In the genomic region with DNA sequence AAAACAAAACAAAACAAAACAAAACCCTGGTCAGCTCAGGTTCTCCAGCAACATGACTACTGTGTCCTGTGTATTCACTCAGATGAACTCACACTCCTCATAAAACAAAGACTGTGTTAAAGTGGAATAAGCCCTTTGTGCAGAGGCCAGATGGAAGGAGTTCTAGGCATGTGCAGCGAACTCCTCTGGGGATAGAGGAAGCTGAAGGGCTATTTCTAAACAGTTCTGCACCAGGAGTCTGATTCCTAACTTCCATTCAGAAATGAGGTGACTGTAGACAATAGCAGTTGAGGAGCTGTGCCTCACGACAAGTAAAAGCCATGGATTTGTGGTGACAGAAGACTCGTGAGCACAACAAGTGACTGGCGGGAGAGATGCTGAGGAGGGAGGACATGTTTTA, we compare ENCODE assay signal across 22 mouse cellular contexts. TPM values are rescaled to one million over a fixed set of nuclear protein-coding genes. Genes with fewer than 3 reads are reported as not detected.
DNase-seq lines count a peak whose midpoint lies in the region; ATAC-seq and TF ChIP-seq lines count a peak whose summit lies in the region.
"Had no signal": no experiment of that assay in that cellular context is flagged by ENCODE, and none has a peak within 500 bp of the region (broad histone marks: within the 10 kb centered on the region; RNA-seq: fewer than 3 reads in every experiment).

No protein-coding gene starts in this region.

- peak overlapping the region; percentile 40; the same call in 1 of the 2 replicates for H3K4me3 ChIP-seq in bone marrow macrophage, adult 2 months (ENCODE audit: insufficient read depth, low read length)
- peak overlapping the region; percentile 11; the same call in 1 of the 2 replicates for H3K4me3 ChIP-seq in hindbrain, embryonic 15.5 days
- H3K4me3 ChIP-seq in midbrain, embryonic 15.5 days: peak overlapping the region; percentile 24
- H3K4me3 ChIP-seq: embryonic facial prominence, embryonic 13.5 days; heart, embryonic 12.5 days; liver, embryonic 13.5 days had no signal

- ATAC-seq in hindbrain, embryonic 15.5 days (ENCODE audit: low FRiP score, low read depth): no peak
- no peak for ATAC-seq in midbrain, embryonic 15.5 days (replicated peaks)
- ATAC-seq in monocyte, adult 5-6 weeks (replicated peaks; ENCODE audit: insufficient number of reproducible peaks, low FRiP score, low TSS enrichment, poor library complexity, severe bottlenecking): no peak
- ATAC-seq: forebrain, embryonic 14.5 days; lung, postnatal 0 days had no signal

- TF ChIP-seq CTCF in bone marrow macrophage, adult 2 months (IDR thresholded peaks at IDR 0.05; ENCODE audit: low read depth, low read length): no peak

- 22% methylated on average over 4 of the region's 4 CpGs for WGBS in hindbrain, embryonic 15.5 days
- 17% methylated on average over 4 of the region's 4 CpGs for WGBS in midbrain, embryonic 15.5 days

- H3K9ac ChIP-seq in hindbrain, embryonic 15.5 days: 0 out of 2 replicates have a peak overlapping the region, but pooled peaks have one; percentile 10
- H3K9ac ChIP-seq in midbrain, embryonic 15.5 days: peak overlapping the region; percentile 30; the same call in 1 of the 2 replicates
- H3K9ac ChIP-seq: embryonic facial prominence, embryonic 13.5 days; heart, embryonic 12.5 days; liver, embryonic 13.5 days had no signal

- H3K9me3 ChIP-seq in hindbrain, embryonic 15.5 days: no peaks in the 10 kb centered on the region
- no peaks in the 10 kb centered on the region for H3K9me3 ChIP-seq in midbrain, embryonic 15.5 days
- H3K9me3 ChIP-seq: embryonic facial prominence, embryonic 13.5 days; heart, embryonic 12.5 days; liver, embryonic 13.5 days had no signal

- peak; percentile 50 for DNase-seq in embryo, embryonic 10.5 days (ENCODE audit: low spot score)
- DNase-seq in embryo, embryonic 11 days: no peak
- no peak for DNase-seq in gastrocnemius, postnatal 25 days
- DNase-seq in left cerebral cortex, adult 18-20 months (ENCODE audit: low spot score in 2 of 2): no peak
- DNase-seq: adrenal gland, postnatal 25 days; cerebellum, postnatal 14 days; gastrocnemius, postnatal 36 days; heart, postnatal 4 days; kidney, adult 11 months; kidney, postnatal 14 days; liver, embryonic 13.5 days; right cerebral cortex, postnatal 25 days; thymus, postnatal 4 days had no signal

- H3K36me3 ChIP-seq in hindbrain, embryonic 15.5 days: no peaks in the 10 kb centered on the region
- H3K36me3 ChIP-seq in midbrain, embryonic 15.5 days (replicated peaks): no peaks in the 10 kb centered on the region
- H3K36me3 ChIP-seq: embryonic facial prominence, embryonic 13.5 days; liver, embryonic 13.5 days had no signal

- H3K27me3 ChIP-seq in hindbrain, embryonic 15.5 days: no peaks in the 10 kb centered on the region
- no peaks in the 10 kb centered on the region for H3K27me3 ChIP-seq in midbrain, embryonic 15.5 days (replicated peaks)
- H3K27me3 ChIP-seq: CH12.LX; embryonic facial prominence, embryonic 13.5 days; heart, embryonic 12.5 days; liver, embryonic 13.5 days had no signal

- peak overlapping the region; percentile 63 for H3K4me2 ChIP-seq in hindbrain, embryonic 15.5 days
- peak overlapping the region; percentile 67 for H3K4me2 ChIP-seq in midbrain, embryonic 15.5 days
- H3K4me2 ChIP-seq: embryonic facial prominence, embryonic 13.5 days; heart, embryonic 12.5 days; liver, embryonic 13.5 days had no signal

- peaks cover 19% of the 10 kb centered on the region for H3K4me1 ChIP-seq in bone marrow macrophage, adult 2 months (ENCODE audit: control insufficient read depth, insufficient read depth, low read length)
- H3K4me1 ChIP-seq in hindbrain, embryonic 15.5 days (replicated peaks): peaks cover 39% of the 10 kb centered on the region
- peaks cover 37% of the 10 kb centered on the region for H3K4me1 ChIP-seq in midbrain, embryonic 15.5 days

- peak overlapping the region; percentile 100 for H3K27ac ChIP-seq in bone marrow macrophage, adult 2 months (ENCODE audit: insufficient read depth, low read depth, low read length)
- H3K27ac ChIP-seq in hindbrain, embryonic 15.5 days (replicated peaks): peak overlapping the region; percentile 51
- H3K27ac ChIP-seq in midbrain, embryonic 15.5 days: peak overlapping the region; percentile 71
- H3K27ac ChIP-seq: embryonic facial prominence, embryonic 13.5 days; liver, embryonic 13.5 days had no signal

- no peak for TF ChIP-seq POLR2A in bone marrow macrophage, adult 2 months (IDR thresholded peaks at IDR 0.05; ENCODE audit: borderline replicate concordance, low read depth, low read length)

RNA-seq across cellular contexts. Expression of a gene that starts 2.3 kb away (rescaled TPM):
- polyA plus RNA-seq in bone marrow macrophage, adult 2 months (2012; ENCODE audit: insufficient read depth, insufficient read length, missing spikeins): 38.5 and 43.0 TPM in 2 replicates
- polyA plus RNA-seq in hindbrain, embryonic 15.5 days (2015; fragmentation: Nextera tagmentation; extraction: Ambion mirVana): 27.4 and 29.8 TPM in 2 replicates
- 32.0 and 33.5 TPM in 2 replicates for polyA plus RNA-seq in midbrain, embryonic 15.5 days (2015; fragmentation: Nextera tagmentation; extraction: Ambion mirVana)
- total RNA-seq in monocyte, adult 5-6 weeks (2017): 8.1 to 15.0 TPM (median 10.9 TPM) in 3 replicates
- total RNA-seq in gastrocnemius, postnatal 25 days (2021): 10 to 100 TPM; 19.3 to 20.2 TPM
- total RNA-seq in left cerebral cortex, adult 18-20 months (2021): 100 to 1,000 TPM; 127 TPM
- total RNA-seq: CH12.LX had no signal
